8 mouse cellular contexts compared by ENCODE assay signal in the genomic region with DNA sequence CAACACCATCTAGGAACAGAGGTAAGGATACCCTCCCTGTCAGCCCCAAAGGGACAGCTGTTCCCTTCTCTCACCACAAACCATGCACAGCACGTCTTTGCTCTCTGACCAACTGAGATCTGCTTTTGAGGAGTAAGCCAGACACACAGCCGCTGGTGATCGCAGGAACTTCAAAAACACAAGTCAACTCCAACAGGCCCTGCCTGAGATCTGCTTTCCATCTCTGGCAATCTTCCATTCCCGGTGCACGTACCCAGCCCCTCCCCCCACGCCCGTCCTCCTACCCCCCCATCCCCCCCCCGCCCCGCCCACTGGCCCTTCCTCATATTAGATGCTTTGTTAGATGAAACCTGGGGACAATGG. TPM values are rescaled to one million over a fixed set of nuclear protein-coding genes. Genes with fewer than 3 reads are reported as not detected.
A peak's percentile ranks its signal among the peaks of the same experiment; 100 is the strongest.
DNase-seq lines count a peak whose midpoint lies in the region; ATAC-seq and TF ChIP-seq lines count a peak whose summit lies in the region.

No protein-coding gene starts in this region.

- 6% methylated on average over 9 of the region's 9 CpGs for WGBS in forebrain, embryonic 13.5 days
- 13% methylated on average over 9 of the region's 9 CpGs for WGBS in liver, adult 2 months
- 4% methylated on average over 9 of the region's 9 CpGs for WGBS in midbrain, embryonic 15.5 days

- no peaks in the 10 kb centered on the region for H3K27me3 ChIP-seq in forebrain, embryonic 13.5 days
- no peaks in the 10 kb centered on the region for H3K27me3 ChIP-seq in liver, adult 2 months (ENCODE audit: control insufficient read depth, insufficient read depth, low read length)
- no peaks in the 10 kb centered on the region for H3K27me3 ChIP-seq in midbrain, embryonic 15.5 days (replicated peaks)

- intact Hi-C loops in heart, postnatal 25 days (cut with DNase I), result loop anchor here (5.0 kb wide), 2 partner anchors 51 to 64 kb away; no protein-coding TSS in a partner anchor

- no peaks in the 10 kb centered on the region for H3K9me3 ChIP-seq in forebrain, embryonic 13.5 days (replicated peaks)
- no peaks in the 10 kb centered on the region for H3K9me3 ChIP-seq in midbrain, embryonic 15.5 days

- ATAC-seq in forebrain, embryonic 13.5 days, result peak; percentile 72
- ATAC-seq in midbrain, embryonic 15.5 days (replicated peaks), result peak; percentile 55

- no peak for TF ChIP-seq CTCF in liver, adult 2 months (IDR thresholded peaks at IDR 0.05; ENCODE audit: low read depth, low read length)

- no peak overlapping the region for H3K9ac ChIP-seq in forebrain, embryonic 13.5 days
- peak overlapping the region; percentile 67 for H3K9ac ChIP-seq in liver, adult 2 months (ENCODE audit: low read depth, low read length)
- no peak overlapping the region for H3K9ac ChIP-seq in midbrain, embryonic 15.5 days

- no peak for TF ChIP-seq POLR2A in liver, adult 2 months (IDR thresholded peaks at IDR 0.05; ENCODE audit: extremely low read depth, insufficient read depth, low read length)

- H3K4me3 ChIP-seq in forebrain, embryonic 13.5 days, result no peak overlapping the region; the same call in 1 of the 2 replicates
- H3K4me3 ChIP-seq in liver, adult 2 months (ENCODE audit: insufficient read depth, low read depth, low read length), result peak overlapping the region; percentile 47
- H3K4me3 ChIP-seq in midbrain, embryonic 15.5 days, result no peak overlapping the region

- DNase-seq in urinary bladder, postnatal 14 days (ENCODE audit: low spot score), result peak; percentile 9
- DNase-seq in urinary bladder, postnatal 4 days (ENCODE audit: low spot score in 2 of 2), result no peak
- peak; percentile 48 for DNase-seq in heart, postnatal 25 days (ENCODE audit: low spot score)
- peak; percentile 61 for DNase-seq in liver, adult 2 months (ENCODE audit: extremely low read depth, low read depth, low spot score)
- DNase-seq in frontal cortex, postnatal 36 days (ENCODE audit: low spot score in 2 of 2), result no peak
- no peak for DNase-seq in thymus, postnatal 25 days

- peak overlapping the region; percentile 35 for H3K4me2 ChIP-seq in forebrain, embryonic 13.5 days
- H3K4me2 ChIP-seq in midbrain, embryonic 15.5 days, result peak overlapping the region; percentile 21; the same call in 1 of the 2 replicates

- no peaks in the 10 kb centered on the region; the same call in 1 of the 2 replicates for H3K79me2 ChIP-seq in liver, adult 2 months (ENCODE audit: control insufficient read depth, insufficient read depth, low read length)

- no peaks in the 10 kb centered on the region for H3K36me3 ChIP-seq in forebrain, embryonic 13.5 days (ENCODE audit: poor library complexity, severe bottlenecking)
- H3K36me3 ChIP-seq in liver, adult 2 months (ENCODE audit: control insufficient read depth, insufficient read depth, low read length), result no peaks in the 10 kb centered on the region
- H3K36me3 ChIP-seq in midbrain, embryonic 15.5 days (replicated peaks), result no peaks in the 10 kb centered on the region

- peak overlapping the region; percentile 40; the same call in 1 of the 2 replicates for H3K27ac ChIP-seq in forebrain, embryonic 13.5 days
- H3K27ac ChIP-seq in liver, adult 2 months (replicated peaks; ENCODE audit: insufficient read depth, low read depth, low read length), result peak overlapping the region; percentile 81
- H3K27ac ChIP-seq in midbrain, embryonic 15.5 days, result no peak overlapping the region

- H3K4me1 ChIP-seq in forebrain, embryonic 13.5 days, result peaks cover 15% of the 10 kb centered on the region
- peaks cover 15% of the 10 kb centered on the region for H3K4me1 ChIP-seq in liver, adult 2 months (ENCODE audit: control insufficient read depth, insufficient read depth, low read length)
- 0 out of 2 replicates have a peak, but pooled peaks cover 6% of the 10 kb centered on the region for H3K4me1 ChIP-seq in midbrain, embryonic 15.5 days

RNA-seq across cellular contexts. Expression of a gene that starts 18.8 kb away (rescaled TPM):
- 5.6 and 5.9 TPM in 2 replicates for polyA plus RNA-seq in forebrain, embryonic 13.5 days (2015; fragmentation: Nextera tagmentation; extraction: Ambion mirVana)
- total RNA-seq in heart, postnatal 25 days (2021), result 10 to 100 TPM; 14.5 to 16.1 TPM
- 25.3 and 30.8 TPM in 2 replicates for total RNA-seq in liver, adult 2 months (2014; rRNA removed)
- polyA plus RNA-seq in liver, adult 2 months (2012; rRNA removed), result 3.9 and 4.2 TPM in 2 replicates
- polyA plus RNA-seq in midbrain, embryonic 15.5 days (2015; fragmentation: Nextera tagmentation; extraction: Ambion mirVana), result 4.9 and 6.6 TPM in 2 replicates

Comparison
In these comparisons a context has a peak if more than half of its experiments do, and no peak if none do; other contexts are left out.
1. DNase-seq: peak in urinary bladder, postnatal 14 days (single experiment), heart, postnatal 25 days (single experiment) and liver, adult 2 months (single experiment); none in urinary bladder, postnatal 4 days (0 of 2), frontal cortex, postnatal 36 days (0 of 2) and thymus, postnatal 25 days (single experiment).